8 mouse cellular contexts compared by ENCODE assay signal in genomic region chr2:144197139-144197538, GRCm38 (mm10).
DNase-seq lines count a peak whose midpoint lies in the region; ATAC-seq lines count a peak whose summit lies in the region.

No protein-coding gene starts in this region.

- DNase-seq in hindbrain, embryonic 11.5 days (ENCODE audit: low spot score) = peak; percentile 45
- DNase-seq in urinary bladder, postnatal 36 days (ENCODE audit: low spot score in 2 of 2) = peak; percentile 9 to 38
- no peak for DNase-seq in urinary bladder, adult 18-20 months (ENCODE audit: low spot score in 2 of 2)
- peak; percentile 41 to 49 for DNase-seq in thymus, postnatal 36 days
- DNase-seq in frontal cortex, adult 2 months (ENCODE audit: extremely low spot score in 1 of 2, low spot score in 1 of 2) = no peak
- DNase-seq in layer of hippocampus, adult 18-20 months (ENCODE audit: low spot score in 2 of 2) = no peak

- no peak overlapping the region for H3K4me3 ChIP-seq in hindbrain, embryonic 11.5 days (ENCODE audit: low read depth, low read length)
- no peak overlapping the region for H3K4me3 ChIP-seq in hindbrain, embryonic 16.5 days (ENCODE audit: low read length)
- H3K4me3 ChIP-seq in limb, embryonic 13.5 days = no peak overlapping the region

- H3K4me2 ChIP-seq in hindbrain, embryonic 11.5 days (replicated peaks; ENCODE audit: low read depth, low read length) = no peak overlapping the region
- H3K4me2 ChIP-seq in hindbrain, embryonic 16.5 days (ENCODE audit: low read length) = no peak overlapping the region
- no peak overlapping the region for H3K4me2 ChIP-seq in limb, embryonic 13.5 days (replicated peaks)

- 75% methylated on average over 2 of the region's 2 CpGs for WGBS in hindbrain, embryonic 11.5 days
- 71% methylated on average over 2 of the region's 2 CpGs for WGBS in hindbrain, embryonic 16.5 days
- 83% methylated on average over 2 of the region's 2 CpGs for WGBS in limb, embryonic 13.5 days

- H3K9me3 ChIP-seq in hindbrain, embryonic 11.5 days (ENCODE audit: control insufficient read depth, low read length) = no peaks in the 10 kb centered on the region
- H3K9me3 ChIP-seq in hindbrain, embryonic 16.5 days (ENCODE audit: control insufficient read depth, low read length) = no peaks in the 10 kb centered on the region
- no peaks in the 10 kb centered on the region for H3K9me3 ChIP-seq in limb, embryonic 13.5 days

- no peaks in the 10 kb centered on the region for H3K36me3 ChIP-seq in hindbrain, embryonic 11.5 days (ENCODE audit: control insufficient read depth, insufficient read depth, low read length)
- no peaks in the 10 kb centered on the region for H3K36me3 ChIP-seq in hindbrain, embryonic 16.5 days (ENCODE audit: control insufficient read depth, insufficient read depth, low read length)
- H3K36me3 ChIP-seq in limb, embryonic 13.5 days = no peaks in the 10 kb centered on the region

- no peaks in the 10 kb centered on the region for H3K27me3 ChIP-seq in hindbrain, embryonic 11.5 days (ENCODE audit: control insufficient read depth, insufficient read depth, low read length)
- no peaks in the 10 kb centered on the region for H3K27me3 ChIP-seq in hindbrain, embryonic 16.5 days (replicated peaks; ENCODE audit: control insufficient read depth, insufficient read depth, low read length)
- peaks cover 5% of the 10 kb centered on the region; the same call in 1 of the 2 replicates for H3K27me3 ChIP-seq in limb, embryonic 13.5 days

- H3K9ac ChIP-seq in hindbrain, embryonic 11.5 days (ENCODE audit: low read depth, low read length) = no peak overlapping the region
- H3K9ac ChIP-seq in hindbrain, embryonic 16.5 days (ENCODE audit: low read depth, low read length) = no peak overlapping the region
- H3K9ac ChIP-seq in limb, embryonic 13.5 days = no peak overlapping the region

- no peak for ATAC-seq in hindbrain, embryonic 11.5 days (ENCODE audit: low FRiP score)
- no peak for ATAC-seq in hindbrain, embryonic 16.5 days
- ATAC-seq in limb, embryonic 13.5 days (ENCODE audit: low FRiP score, low read depth) = peak; percentile 41; the same call in 1 of the 2 replicates

- no peak overlapping the region for H3K27ac ChIP-seq in hindbrain, embryonic 11.5 days (ENCODE audit: low read depth, low read length)
- no peak overlapping the region for H3K27ac ChIP-seq in hindbrain, embryonic 16.5 days (ENCODE audit: low read depth, low read length)
- no peak overlapping the region for H3K27ac ChIP-seq in limb, embryonic 13.5 days

- H3K4me1 ChIP-seq in hindbrain, embryonic 11.5 days (replicated peaks; ENCODE audit: control insufficient read depth, insufficient read depth, low read length) = no peaks in the 10 kb centered on the region
- peaks cover 2% of the 10 kb centered on the region; the same call in 1 of the 2 replicates for H3K4me1 ChIP-seq in hindbrain, embryonic 16.5 days (ENCODE audit: control insufficient read depth, insufficient read depth, low read depth, low read length)
- peaks cover 9% of the 10 kb centered on the region for H3K4me1 ChIP-seq in limb, embryonic 13.5 days

Comparison
In these comparisons a context has a peak if more than half of its experiments do, and no peak if none do; other contexts are left out.
1. DNase-seq: peak in hindbrain, embryonic 11.5 days (single experiment), urinary bladder, postnatal 36 days (2 of 2) and thymus, postnatal 36 days (2 of 2); none in urinary bladder, adult 18-20 months (0 of 2), frontal cortex, adult 2 months (0 of 2) and layer of hippocampus, adult 18-20 months (0 of 2).